Mouse (Mus musculus): ENCODE measurements around the gene Stmn1. TPM values are rescaled to one million over a fixed set of nuclear protein-coding genes. Genes with fewer than 3 reads are reported as not detected.
"Not testable (repeated sequence)": the region's sequence is repeated elsewhere in the genome, so short reads cannot be mapped to it uniquely, and the experiment has no call there.

Gene Stmn1
- total and polyA plus RNA-seq, 2 experiments from 2014 or later: 1,269 to 6,261 TPM

- TF ChIP-seq CTCF (IDR thresholded peaks at IDR 0.05): no peak
- H3K36me3 ChIP-seq (ENCODE audit: insufficient read depth, low read length): no peaks in the 10 kb centered on the region
- no peak overlapping the region for H3K4me3 ChIP-seq (ENCODE audit: low read depth, low read length)
- ATAC-seq (ENCODE audit: low FRiP score): no peak
- H3K4me2 ChIP-seq (ENCODE audit: low read depth, low read length, poor library complexity, severe bottlenecking): no peak overlapping the region
- H3K9me3 ChIP-seq (ENCODE audit: low read length): no peaks in the 10 kb centered on the region
- peaks cover 13% of the 10 kb centered on the region for H3K4me1 ChIP-seq (ENCODE audit: insufficient read depth, low read length)
- WGBS: 55% methylated on average over 16 of the region's 16 CpGs
- H3K27ac ChIP-seq (ENCODE audit: low read depth, low read length): 0 out of 2 replicates have a peak overlapping the region, but pooled peaks have one; percentile 2
- H3K9ac ChIP-seq (replicated peaks; ENCODE audit: low read length, poor library complexity, severe bottlenecking): no peak overlapping the region
- no peak for DNase-seq (ENCODE audit: low spot score)
- no peaks in the 10 kb centered on the region for H3K27me3 ChIP-seq (ENCODE audit: insufficient read depth, low read length)
Measured at GRCm38 (mm10) chr4:134494780-134495545, 26.8 kb downstream of the Stmn1 start.

GRCm38 (mm10) chr4:134495546-134495923 lies 27.4 kb downstream of the Stmn1 start:
- WGBS: 58% methylated on average over 5 of the region's 5 CpGs
- DNase-seq (ENCODE audit: low spot score) (no peak), ATAC-seq (ENCODE audit: low FRiP score) (no peak)
- Histone ChIP-seq H3K27me3 (ENCODE audit: insufficient read depth, low read length) (no peaks in the 10 kb centered on the region), H3K36me3 (ENCODE audit: insufficient read depth, low read length) (no peaks in the 10 kb centered on the region), H3K9ac (replicated peaks; ENCODE audit: low read length, poor library complexity, severe bottlenecking) (no peak overlapping the region), H3K4me3 (ENCODE audit: low read depth, low read length) (no peak overlapping the region), H3K27ac (ENCODE audit: low read depth, low read length) (no peak overlapping the region), H3K9me3 (ENCODE audit: low read length) (no peaks in the 10 kb centered on the region), H3K4me2 (ENCODE audit: low read depth, low read length, poor library complexity, severe bottlenecking) (no peak overlapping the region), H3K4me1 (ENCODE audit: insufficient read depth, low read length) (peaks cover 13% of the 10 kb centered on the region)
- no peak for TF ChIP-seq CTCF (IDR thresholded peaks at IDR 0.05)

- H3K27ac ChIP-seq (ENCODE audit: low read depth, low read length): peak within 1 kb of the TSS; percentile 78
- WGBS: 3% methylated on average over 34 of the region's 35 CpGs
- DNase-seq (ENCODE audit: low spot score) (peak; percentile 58), ATAC-seq (ENCODE audit: low FRiP score) (peak; percentile 56)
- H3K27me3 ChIP-seq (ENCODE audit: insufficient read depth, low read length): no peaks in the 10 kb centered on the region
- H3K36me3 ChIP-seq (ENCODE audit: insufficient read depth, low read length): no peaks in the 10 kb centered on the region
- peaks cover 13% of the 10 kb centered on the region for H3K4me1 ChIP-seq (ENCODE audit: insufficient read depth, low read length)
- TF ChIP-seq CTCF (IDR thresholded peaks at IDR 0.05): no peak; the same call in 1 of the 2 replicates
- H3K9me3 ChIP-seq (ENCODE audit: low read length): no peaks in the 10 kb centered on the region
- peak within 1 kb of the TSS; percentile 56 for H3K4me3 ChIP-seq (ENCODE audit: low read depth, low read length)
- peak within 1 kb of the TSS; percentile 76 for H3K9ac ChIP-seq (replicated peaks; ENCODE audit: low read length, poor library complexity, severe bottlenecking)
- H3K4me2 ChIP-seq (ENCODE audit: low read depth, low read length, poor library complexity, severe bottlenecking): peak within 1 kb of the TSS; percentile 96
Measured at GRCm38 (mm10) chr4:134496595-134497210, 28.6 kb downstream of the Stmn1 start, which contains the start of gene Paqr7. Gene Paqr7 (plus strand): TSS chr4:134496697.

GRCm38 (mm10) chr4:134497223-134497622 lies 29.1 kb downstream of the Stmn1 start:
- Histone ChIP-seq H3K9ac (replicated peaks; ENCODE audit: low read length, poor library complexity, severe bottlenecking) (peak overlapping the region; percentile 76), H3K27ac (ENCODE audit: low read depth, low read length) (peak overlapping the region; percentile 78), H3K36me3 (ENCODE audit: insufficient read depth, low read length) (no peaks in the 10 kb centered on the region), H3K4me2 (ENCODE audit: low read depth, low read length, poor library complexity, severe bottlenecking) (peak overlapping the region; percentile 96), H3K9me3 (ENCODE audit: low read length) (no peaks in the 10 kb centered on the region), H3K4me3 (ENCODE audit: low read depth, low read length) (peak overlapping the region; percentile 56), H3K4me1 (ENCODE audit: insufficient read depth, low read length) (peaks cover 13% of the 10 kb centered on the region), H3K27me3 (ENCODE audit: insufficient read depth, low read length) (no peaks in the 10 kb centered on the region)
- ATAC-seq (ENCODE audit: low FRiP score) (peak; percentile 64), DNase-seq (ENCODE audit: low spot score) (no peak)
- 5% methylated on average over 6 of the region's 6 CpGs for WGBS
- no peak for TF ChIP-seq CTCF (IDR thresholded peaks at IDR 0.05)

GRCm38 (mm10) chr4:134497986-134498731 lies 30.0 kb downstream of the Stmn1 start:
- Histone ChIP-seq H3K4me3 (ENCODE audit: low read depth, low read length) (peak overlapping the region; percentile 56; the same call in 1 of the 2 replicates), H3K4me1 (ENCODE audit: insufficient read depth, low read length) (peaks cover 13% of the 10 kb centered on the region), H3K9ac (replicated peaks; ENCODE audit: low read length, poor library complexity, severe bottlenecking) (peak overlapping the region; percentile 76; the same call in 1 of the 2 replicates), H3K27ac (ENCODE audit: low read depth, low read length) (peak overlapping the region; percentile 78), H3K27me3 (ENCODE audit: insufficient read depth, low read length) (no peaks in the 10 kb centered on the region), H3K36me3 (ENCODE audit: insufficient read depth, low read length) (no peaks in the 10 kb centered on the region), H3K4me2 (ENCODE audit: low read depth, low read length, poor library complexity, severe bottlenecking) (peak overlapping the region; percentile 96), H3K9me3 (ENCODE audit: low read length) (no peaks in the 10 kb centered on the region)
- ATAC-seq (ENCODE audit: low FRiP score) (0 out of 2 replicates have a peak, but pooled peaks have one; percentile 8), DNase-seq (ENCODE audit: low spot score) (peak; percentile 74)
- WGBS: 57% methylated on average over 12 of the region's 12 CpGs
- TF ChIP-seq CTCF (IDR thresholded peaks at IDR 0.05): no peak

GRCm38 (mm10) chr4:134498983-134499382 lies 30.9 kb downstream of the Stmn1 start:
- ATAC-seq (ENCODE audit: low FRiP score); H3K4me2 ChIP-seq (ENCODE audit: low read depth, low read length, poor library complexity, severe bottlenecking); H3K9ac ChIP-seq (replicated peaks; ENCODE audit: low read length, poor library complexity, severe bottlenecking); H3K27me3 ChIP-seq (ENCODE audit: insufficient read depth, low read length); H3K4me3 ChIP-seq (ENCODE audit: low read depth, low read length); H3K9me3 ChIP-seq (ENCODE audit: low read length); H3K36me3 ChIP-seq (ENCODE audit: insufficient read depth, low read length); DNase-seq (ENCODE audit: low spot score): not testable (repeated sequence)
- H3K4me1 ChIP-seq (ENCODE audit: insufficient read depth, low read length): peaks cover 13% of the 10 kb centered on the region
- 90% methylated on average over 6 of the region's 6 CpGs for WGBS
- H3K27ac ChIP-seq (ENCODE audit: low read depth, low read length): peak overlapping the region; percentile 44; the same call in 1 of the 2 replicates

Measured in midbrain, postnatal 0 days (tissue).